Mouse (Mus musculus) forebrain, embryonic 11.5 days (tissue): ENCODE results near the gene Tmod4. TPM values are rescaled to one million over a fixed set of nuclear protein-coding genes. Genes with fewer than 3 reads are reported as not detected.
"Not testable (repeated sequence)": the region's sequence is repeated elsewhere in the genome, so short reads cannot be mapped to it uniquely, and the experiment has no call there.

Experiments
- ATAC-seq: fragments of 200-750 bp; cut with Nextera tagmentation; replicated peaks from 2 replicates; pipeline ENCODE4 v1.8.0; 2017; ENCODE audit warnings: moderate TSS enrichment; ENCODE audit not compliant: low FRiP score
- DNase-seq: peaks from one replicate; pipeline ENCODE4 v3.0.0-alpha.2; 2017; ENCODE audit warnings: low spot score
- H3K27ac ChIP-seq: fragments of 300-500 bp; sonication (generic); 2 replicates; pipeline ENCODE4 v1.5.1; 2014; ENCODE audit warnings: low read depth, low read length
- H3K27me3 ChIP-seq: fragments of 300-500 bp; sonication (generic); 2 replicates; pipeline ENCODE4 v1.6.1; 2014; ENCODE audit warnings: mild to moderate bottlenecking, low read length, mixed read lengths; ENCODE audit not compliant: control insufficient read depth, insufficient read depth
- H3K36me3 ChIP-seq: fragments of 300-500 bp; sonication (generic); 2 replicates; pipeline ENCODE4 v1.6.1; 2014; ENCODE audit warnings: mild to moderate bottlenecking, low read length, moderate library complexity, mixed read lengths; ENCODE audit not compliant: control insufficient read depth, insufficient read depth
- H3K4me1 ChIP-seq: fragments of 300-500 bp; sonication (generic); replicated peaks from 2 replicates; pipeline ENCODE4 v1.6.1; 2014; ENCODE audit warnings: low read length, mixed read lengths; ENCODE audit not compliant: control insufficient read depth, insufficient read depth
- H3K4me2 ChIP-seq: fragments of 300-500 bp; sonication (generic); 2 replicates; pipeline ENCODE4 v1.6.1; 2014; ENCODE audit warnings: low read depth, mild to moderate bottlenecking, low read length, moderate library complexity, mixed read lengths; ENCODE audit not compliant: severe bottlenecking
- H3K4me3 ChIP-seq: fragments of 300-500 bp; sonication (generic); 2 replicates; pipeline ENCODE4 v1.5.1; 2014; ENCODE audit warnings: low read depth, low read length
- H3K9ac ChIP-seq: fragments of 300-500 bp; sonication (generic); 2 replicates; pipeline ENCODE4 v1.6.1; 2014; ENCODE audit warnings: low read length
- H3K9me3 ChIP-seq: fragments of 300-500 bp; sonication (generic); 2 replicates; pipeline ENCODE4 v1.6.1; 2016; ENCODE audit warnings: low read length, mixed read lengths; ENCODE audit not compliant: control insufficient read depth
- WGBS: fragments of 180-500 bp; shearing (Covaris S2); extraction: QIAGEN DNeasy Blood & Tissue Kit; methylation state at CpG from one replicate; pipeline ENCODE4 v1.1.7; 2014; 5-methylcytosine and 5-hydroxymethylcytosine counted together
- polyA plus RNA-seq: library from polyadenylated mRNA; unstranded; fragments of >200 nt; fragmentation: Nextera tagmentation; extraction: Ambion mirVana; gene quantifications from 2 replicates; pipeline ENCODE4 v1.2.1, GENCODE M21; 2014

The Tmod4 gene
- polyA plus RNA-seq = 0.37 and 0.75 TPM in 2 replicates

- 64% methylated on average over 6 of the region's 6 CpGs for WGBS
Observed at GRCm38 (mm10) chr3:95124246-95124645, at the start of gene Tmod4. Tmod4 (plus strand) TSS chr3:95124476.

GRCm38 (mm10) chr3:95088071-95088470 lies 36.2 kb upstream of the Tmod4 start:
- WGBS = 96% methylated on average over 1 of the region's 1 CpGs
- H3K36me3 ChIP-seq = no peaks in the 10 kb centered on the region; the same call in 1 of the 2 replicates
- no peaks in the 10 kb centered on the region for H3K27me3 ChIP-seq
- no peak overlapping the region for H3K27ac ChIP-seq
- no peak overlapping the region for H3K4me2 ChIP-seq
- ATAC-seq (no peak), DNase-seq (no peak)
- H3K9me3 ChIP-seq = no peaks in the 10 kb centered on the region
- no peaks in the 10 kb centered on the region for H3K4me1 ChIP-seq
- H3K4me3 ChIP-seq = no peak overlapping the region
- no peak overlapping the region for H3K9ac ChIP-seq

More at GRCm38 (mm10) chr3:95124246-95124645, at the start of gene Tmod4:
- H3K9ac ChIP-seq = no peak within 1 kb of the TSS
- H3K4me2 ChIP-seq = no peak within 1 kb of the TSS
- no peak for DNase-seq
- no peaks in the 10 kb centered on the region for H3K4me1 ChIP-seq
- no peaks in the 10 kb centered on the region for H3K9me3 ChIP-seq
- peaks cover 26% of the 10 kb centered on the region for H3K36me3 ChIP-seq
- H3K27ac ChIP-seq = no peak within 1 kb of the TSS
- H3K27me3 ChIP-seq = no peaks in the 10 kb centered on the region
- peak; percentile 65 for ATAC-seq
- H3K4me3 ChIP-seq = no peak within 1 kb of the TSS

- Histone ChIP-seq H3K9me3 (no peaks in the 10 kb centered on the region), H3K4me1 (peaks cover 5% of the 10 kb centered on the region), H3K9ac (no peak overlapping the region), H3K36me3 (no peaks in the 10 kb centered on the region), H3K4me3 (no peak overlapping the region), H3K27ac (no peak overlapping the region), H3K27me3 (no peaks in the 10 kb centered on the region), H3K4me2 (no peak overlapping the region)
- whole genome bisulfite sequencing = 11% methylated on average over 2 of the region's 2 CpGs
- DNase-seq (no peak), ATAC-seq (no peak)
Observed at GRCm38 (mm10) chr3:95100854-95101253, 23.4 kb upstream of the Tmod4 start.

GRCm38 (mm10) chr3:95105121-95105520 lies 19.2 kb upstream of the Tmod4 start:
- no peak for ATAC-seq
- 78% methylated on average over 4 of the region's 4 CpGs for WGBS
- peak overlapping the region; percentile 58 for H3K4me2 ChIP-seq
- no peak overlapping the region for H3K27ac ChIP-seq
- peaks cover 5% of the 10 kb centered on the region for H3K4me1 ChIP-seq
- no peak for DNase-seq
- no peaks in the 10 kb centered on the region for H3K9me3 ChIP-seq
- peak overlapping the region; percentile 98 for H3K4me3 ChIP-seq
- no peaks in the 10 kb centered on the region for H3K27me3 ChIP-seq
- H3K36me3 ChIP-seq = no peaks in the 10 kb centered on the region
- peak overlapping the region; percentile 93; the same call in 1 of the 2 replicates for H3K9ac ChIP-seq

GRCm38 (mm10) chr3:95105586-95106337 lies 18.5 kb upstream of the Tmod4 start:
- no peak for ATAC-seq
- under 1% methylated on average over 16 of the region's 16 CpGs for WGBS
- H3K27ac ChIP-seq = peak overlapping the region; percentile 70
- H3K4me3 ChIP-seq = peak overlapping the region; percentile 98
- peaks cover 5% of the 10 kb centered on the region for H3K4me1 ChIP-seq
- H3K9ac ChIP-seq = peak overlapping the region; percentile 93
- no peaks in the 10 kb centered on the region for H3K27me3 ChIP-seq
- H3K36me3 ChIP-seq = no peaks in the 10 kb centered on the region
- peak overlapping the region; percentile 58 for H3K4me2 ChIP-seq
- DNase-seq = no peak
- no peaks in the 10 kb centered on the region for H3K9me3 ChIP-seq

- Histone ChIP-seq H3K9ac (peak within 1 kb of the TSS; percentile 93), H3K36me3 (no peaks in the 10 kb centered on the region), H3K4me2 (peak within 1 kb of the TSS; percentile 58), H3K4me1 (peaks cover 5% of the 10 kb centered on the region), H3K27ac (peak within 1 kb of the TSS; percentile 70), H3K9me3 (no peaks in the 10 kb centered on the region), H3K4me3 (peak within 1 kb of the TSS; percentile 98), H3K27me3 (no peaks in the 10 kb centered on the region)
- ATAC-seq = peak; percentile 88
- WGBS = under 1% methylated on average over 51 of the region's 51 CpGs
- peak; percentile 98 for DNase-seq
Observed at GRCm38 (mm10) chr3:95106338-95107117, 17.7 kb upstream of the Tmod4 start, which contains the start of gene Pip5k1a. Pip5k1a (minus strand) TSS chr3:95106930.

GRCm38 (mm10) chr3:95107308-95107707 lies 17.0 kb upstream of the Tmod4 start:
- not testable (repeated sequence) for H3K9ac ChIP-seq, ATAC-seq, H3K36me3 ChIP-seq, H3K27me3 ChIP-seq, DNase-seq, H3K9me3 ChIP-seq, H3K4me1 ChIP-seq, H3K27ac ChIP-seq
- Histone ChIP-seq H3K4me3 (peak overlapping the region; percentile 98; the same call in 1 of the 2 replicates), H3K4me2 (peak overlapping the region; percentile 55; the same call in 1 of the 2 replicates)

GRCm38 (mm10) chr3:95107898-95108297 lies 16.4 kb upstream of the Tmod4 start:
- H3K9me3 ChIP-seq = no peaks in the 10 kb centered on the region
- H3K27me3 ChIP-seq = no peaks in the 10 kb centered on the region
- DNase-seq = no peak
- H3K4me1 ChIP-seq = peaks cover 11% of the 10 kb centered on the region
- ATAC-seq = no peak
- no peak overlapping the region for H3K27ac ChIP-seq
- H3K36me3 ChIP-seq = no peaks in the 10 kb centered on the region
- no peak overlapping the region for H3K4me3 ChIP-seq
- no peak overlapping the region for H3K9ac ChIP-seq
- 69% methylated on average over 2 of the region's 2 CpGs for WGBS
- H3K4me2 ChIP-seq = no peak overlapping the region
